Mouse (Mus musculus) neural tube, embryonic 10.5 days (tissue): ENCODE measurements around the gene Prkaa1.

Source experiments
- DNase-seq: peaks from one replicate; pipeline ENCODE4 v3.0.0-alpha.2; 2017; ENCODE audit warnings: low spot score; ENCODE audit errors: extremely low spot score

Prkaa1 gene

GRCm38 (mm10) chr15:5143361-5144020 is at the start of gene Prkaa1:
Prkaa1 (plus strand) TSS chr15:5143861.
- DNase-seq, result peak; percentile 73

- DNase-seq, result no peak
These were observed 47.9 kb upstream of the Prkaa1 start for GRCm38 (mm10) chr15:5095534-5096301.

- no peak for DNase-seq
These were observed 46.3 kb upstream of the Prkaa1 start for GRCm38 (mm10) chr15:5097376-5097775.

- DNase-seq, result no peak
These were observed 41.3 kb upstream of the Prkaa1 start for GRCm38 (mm10) chr15:5102312-5102711.

GRCm38 (mm10) chr15:5105891-5106290 is 37.8 kb upstream of the Prkaa1 start:
- DNase-seq, result no peak

- DNase-seq, result no peak
These were observed 37.4 kb upstream of the Prkaa1 start for GRCm38 (mm10) chr15:5106293-5106692.

GRCm38 (mm10) chr15:5107686-5108654 is 35.7 kb upstream of the Prkaa1 start, which contains the start of gene Card6:
Card6 (minus strand) TSS chr15:5108539.
- no peak for DNase-seq

GRCm38 (mm10) chr15:5108655-5109040 is 35.0 kb upstream of the Prkaa1 start:
- no peak for DNase-seq

GRCm38 (mm10) chr15:5112651-5113050 is 31.0 kb upstream of the Prkaa1 start:
- no peak for DNase-seq

GRCm38 (mm10) chr15:5115173-5115572 is 28.5 kb upstream of the Prkaa1 start:
- no peak for DNase-seq

- peak; percentile 99 for DNase-seq
These were observed 27.2 kb upstream of the Prkaa1 start, which contains the start of gene Rpl37 for GRCm38 (mm10) chr15:5116270-5117030. Rpl37 (plus strand) TSS chr15:5116645.

- DNase-seq, result no peak
These were observed 26.5 kb upstream of the Prkaa1 start for GRCm38 (mm10) chr15:5117031-5117601.

- no peak for DNase-seq
These were observed 25.0 kb upstream of the Prkaa1 start for GRCm38 (mm10) chr15:5118626-5119025.

GRCm38 (mm10) chr15:5119192-5119591 is 24.5 kb upstream of the Prkaa1 start:
- no peak for DNase-seq

- no peak for DNase-seq
These were observed 24.0 kb upstream of the Prkaa1 start for GRCm38 (mm10) chr15:5119707-5120106.

- no peak for DNase-seq
These were observed 21.9 kb upstream of the Prkaa1 start for GRCm38 (mm10) chr15:5121535-5122313.

- DNase-seq, result no peak
These were observed 17.2 kb upstream of the Prkaa1 start for GRCm38 (mm10) chr15:5126456-5126855.

- DNase-seq, result no peak
These were observed 16.2 kb upstream of the Prkaa1 start for GRCm38 (mm10) chr15:5127487-5127886.

- no peak for DNase-seq
These were observed 15.3 kb upstream of the Prkaa1 start for GRCm38 (mm10) chr15:5128176-5128940.
